Mouse (Mus musculus): Measurements from ENCODE around the gene 5330417C22Rik. TPM values are rescaled to one million over a fixed set of nuclear protein-coding genes. Genes with fewer than 3 reads are reported as not detected.

5330417C22Rik gene
- total RNA-seq, 4 experiments from 2014 or later: 2.4 to 6.9 (median 3.9) TPM

DNA sequence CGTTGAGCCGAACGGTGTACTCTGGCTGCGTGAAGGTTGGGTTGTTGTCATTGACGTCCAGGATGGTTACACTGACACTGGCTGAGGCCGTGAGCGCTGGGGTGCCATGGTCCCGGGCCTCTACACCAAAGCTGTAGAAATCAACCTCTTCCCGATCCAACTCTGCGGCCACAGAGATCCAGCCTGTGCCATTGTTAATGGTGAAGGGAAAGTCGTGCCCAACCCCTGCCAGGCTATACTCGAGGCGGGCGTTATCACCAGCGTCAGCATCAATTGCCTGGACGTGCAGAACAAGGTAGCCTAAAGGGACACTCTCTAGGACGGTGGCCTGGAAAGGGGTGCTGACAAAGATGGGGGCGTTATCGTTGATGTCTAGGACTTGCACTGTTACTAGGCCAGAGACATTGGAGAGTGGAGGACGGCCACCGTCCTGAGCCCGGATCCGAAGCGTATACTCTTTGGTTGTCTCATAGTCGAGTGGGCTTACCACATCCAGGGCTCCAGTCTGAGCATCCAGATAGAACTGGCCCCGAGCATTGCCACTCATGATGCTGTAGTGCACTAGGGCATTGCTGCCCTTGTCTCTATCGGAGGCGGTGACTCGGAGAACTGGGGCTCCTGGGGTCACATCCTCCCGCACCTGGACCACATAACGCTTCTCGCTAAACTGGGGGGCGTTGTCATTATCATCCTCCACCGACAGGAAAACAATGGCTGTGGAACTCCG, 122.5 kb downstream of the 5330417C22Rik start:
- no peak for DNase-seq

DNA sequence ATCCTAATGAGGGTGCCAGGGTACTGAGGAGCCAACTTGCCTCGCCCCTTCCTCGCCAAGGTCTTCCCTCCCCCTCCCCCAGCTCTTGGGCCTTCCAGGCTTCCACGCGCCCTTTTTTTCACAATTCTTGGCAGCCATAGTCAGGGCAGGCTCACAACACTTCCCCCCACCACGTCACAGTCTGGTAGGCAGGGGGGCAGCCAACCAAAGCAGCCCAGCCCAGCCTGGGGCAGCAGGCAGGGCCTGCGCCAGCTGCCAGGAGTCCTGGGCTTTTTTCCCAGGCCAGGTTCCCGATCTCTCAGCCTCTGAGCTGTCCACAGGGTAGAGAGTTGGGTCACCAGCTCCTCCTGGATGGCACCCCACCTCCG, 124.6 kb downstream of the 5330417C22Rik start:
- DNase-seq: no peak

DNA sequence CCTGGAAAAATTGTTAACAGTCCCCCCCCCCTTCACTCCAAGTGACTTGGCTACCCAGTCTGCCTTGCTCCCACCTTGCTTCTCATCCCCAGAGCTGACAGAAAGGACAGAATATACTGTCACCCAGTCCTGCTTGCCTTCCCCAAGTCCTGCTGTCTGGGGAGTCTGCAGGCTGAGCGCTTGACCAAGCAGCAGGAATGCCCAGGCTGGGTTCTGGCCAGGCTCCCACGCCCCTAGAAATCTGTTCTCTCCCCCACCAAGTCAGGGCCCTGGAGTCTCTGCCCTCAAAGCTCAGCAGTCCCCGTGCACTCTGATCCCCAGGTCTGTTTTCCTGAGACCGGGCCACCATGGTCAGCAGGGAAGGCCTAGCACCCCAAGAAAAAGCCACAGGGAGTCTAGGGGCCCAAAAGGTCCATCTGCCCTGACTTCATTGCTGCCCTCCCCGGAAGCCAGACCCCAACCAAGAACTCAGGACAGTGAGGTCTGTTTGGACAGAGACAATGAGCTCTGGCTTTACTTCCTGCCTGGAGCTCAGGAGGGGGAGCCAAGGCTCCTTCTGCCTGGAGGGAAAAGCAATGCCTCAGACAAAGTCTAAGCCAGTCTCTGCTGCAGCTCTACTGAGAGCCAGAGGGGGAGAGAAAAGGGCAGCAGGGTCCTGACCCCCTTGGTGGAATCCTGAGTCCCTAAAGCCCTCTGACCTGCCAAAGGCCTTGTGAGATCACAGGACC, 125.1 kb downstream of the 5330417C22Rik start:
- DNase-seq: no peak

DNA sequence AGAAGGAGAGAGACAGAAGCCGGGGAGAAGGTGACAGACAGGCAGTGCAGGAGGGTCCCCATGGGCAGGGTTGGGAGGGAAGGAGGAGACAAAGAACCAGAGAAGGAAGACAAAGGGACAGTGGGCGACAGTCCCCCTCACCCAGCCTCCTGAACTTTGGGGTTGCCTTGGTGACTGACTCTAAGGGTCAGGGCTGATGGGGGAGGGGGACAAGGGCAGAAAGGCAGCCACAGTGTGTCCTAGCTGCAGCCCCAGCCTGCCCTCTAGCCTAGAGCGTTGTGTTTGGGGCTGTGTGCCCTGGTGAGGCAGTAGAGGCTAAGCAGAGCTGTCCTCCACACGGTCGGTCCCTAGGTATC, 126.0 kb downstream of the 5330417C22Rik start:
- DNase-seq: no peak

DNA sequence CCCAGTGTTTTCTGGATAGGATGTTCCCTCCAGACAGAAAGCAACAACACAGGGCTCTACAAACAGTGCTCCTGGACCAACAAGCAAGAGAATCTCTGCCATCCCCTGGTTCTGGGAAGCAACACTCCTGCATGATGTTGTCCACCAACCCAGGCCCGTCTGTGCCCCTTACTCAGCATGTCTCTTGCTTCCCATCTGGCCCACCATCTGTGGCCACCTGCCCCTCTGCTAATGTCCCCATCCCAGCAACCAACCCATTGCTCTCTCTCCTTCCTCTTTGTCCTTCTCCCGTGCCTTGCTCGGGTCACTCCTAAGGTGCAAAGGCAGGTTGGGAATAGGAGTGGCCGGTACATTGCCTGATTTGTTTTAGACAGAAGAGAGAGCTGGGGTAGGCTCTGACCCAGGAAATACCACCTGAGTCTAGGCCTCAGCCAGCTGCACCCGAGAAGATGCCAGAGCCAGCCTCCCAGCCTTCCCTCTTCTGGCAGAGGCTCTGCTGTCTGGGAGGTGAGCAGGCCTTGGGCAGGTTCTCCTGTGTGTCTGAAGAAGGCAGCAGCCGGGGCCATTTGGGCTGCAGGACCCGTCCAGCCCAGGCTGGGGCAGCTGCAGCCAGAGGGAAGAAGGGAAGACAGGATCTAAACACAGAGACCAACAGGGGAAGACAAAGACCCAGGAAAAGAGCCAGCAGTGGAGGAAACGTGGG, 126.5 kb downstream of the 5330417C22Rik start:
- DNase-seq: no peak

DNA sequence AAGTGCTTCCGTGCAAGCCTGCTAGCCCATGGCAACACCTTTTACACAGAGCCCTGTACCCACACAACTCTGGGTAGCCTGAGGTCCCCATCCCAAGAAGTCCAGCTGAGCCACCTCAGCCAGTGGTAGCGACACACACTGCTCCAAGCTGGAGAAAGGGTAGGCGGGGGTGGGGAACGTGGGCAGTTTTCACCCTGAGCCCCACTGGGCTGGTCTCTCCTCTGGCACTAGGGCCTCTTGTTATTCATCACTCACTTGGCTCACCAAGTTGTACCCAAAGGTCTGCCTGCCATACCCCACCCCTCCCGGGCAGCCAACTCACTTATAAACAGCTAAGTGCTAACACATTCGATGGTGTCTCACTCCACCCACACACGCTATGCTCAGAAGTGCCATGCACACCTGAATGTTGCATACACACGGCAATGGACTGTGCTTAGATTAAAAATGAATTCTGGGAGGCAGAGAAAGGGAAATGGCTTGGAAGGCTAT, 127.8 kb downstream of the 5330417C22Rik start:
- no peak for DNase-seq

DNA sequence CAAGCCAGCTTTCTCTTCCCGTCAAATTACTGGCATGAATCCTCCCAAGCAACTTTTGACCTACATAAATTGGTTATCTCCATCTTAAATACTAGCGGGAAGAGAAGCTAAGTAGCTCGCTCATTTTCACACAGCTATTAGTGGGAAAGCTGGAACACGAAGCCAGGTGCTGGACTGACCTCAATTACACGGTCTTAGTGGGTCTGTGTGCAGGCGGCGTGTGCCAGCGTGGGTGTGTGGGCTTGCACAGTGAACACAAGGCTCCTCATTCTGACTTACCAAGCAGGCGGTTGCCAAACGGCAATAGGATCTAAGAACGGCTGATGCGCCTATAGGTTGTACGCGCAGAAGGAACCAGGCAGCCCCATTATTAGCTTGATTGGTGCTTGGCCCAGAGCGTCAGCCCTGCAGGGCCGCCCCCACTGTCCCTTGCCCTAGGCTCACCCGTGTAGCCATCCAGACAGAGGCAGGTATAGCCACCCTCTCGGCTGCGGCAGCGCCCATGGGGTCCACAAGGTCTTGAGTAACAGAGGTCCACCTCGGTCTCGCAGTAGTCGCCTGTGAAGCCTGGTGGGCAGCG, 129.9 kb downstream of the 5330417C22Rik start:
- DNase-seq: no peak

Small RNAs within 50 kb of the gene (microRNA-seq; reads per million reads assigned to microRNA genes)
- gene Gm22860: 0 reads per million in 2 experiments

Other genes starting within 250 kb of the 5330417C22Rik start
- gene Mybphl, start 171.6 kb downstream of the 5330417C22Rik start, total RNA-seq (2022): not detected
- 1 to 10 TPM; 1.6 to 4.8 (median 3.0) TPM for gene Psrc1, start 152.7 kb downstream of the 5330417C22Rik start, total RNA-seq (2022)
- gene Celsr2, start 121.0 kb downstream of the 5330417C22Rik start, total RNA-seq (2022): 10 to 100 TPM in 2 of 4 experiments, 1 to 10 TPM in 2; 6.5 to 14.6 (median 9.5) TPM
- gene Sars, start 91.3 kb downstream of the 5330417C22Rik start, total RNA-seq (2022): 100 to 1,000 TPM; 183 to 191 (median 186) TPM
- under 1 TPM in 2 of 4 experiments, not detected in 2; 0.45 to 0.59 TPM for gene 1700013F07Rik, start 2.4 kb downstream of the 5330417C22Rik start, total RNA-seq (2022)
- 10 to 100 TPM; 63.6 to 76.6 (median 68.7) TPM for gene Tmem167b, start 25.9 kb upstream of the 5330417C22Rik start, total RNA-seq (2022)
- 10 to 100 TPM; 26.3 to 35.0 (median 29.7) TPM for gene Taf13, start 35.2 kb upstream of the 5330417C22Rik start, total RNA-seq (2022)
- gene Wdr47, start 54.7 kb upstream of the 5330417C22Rik start, total RNA-seq (2022): 10 to 100 TPM; 11.7 to 19.3 (median 15.3) TPM
- gene Clcc1, start 117.4 kb upstream of the 5330417C22Rik start, total RNA-seq (2022): 10 to 100 TPM; 45.3 to 56.4 (median 50.8) TPM
- 1 to 10 TPM; 1.9 to 2.8 (median 2.2) TPM for gene Gpsm2, start 185.8 kb upstream of the 5330417C22Rik start, total RNA-seq (2022)
- under 1 TPM in 1 of 4 experiments, not detected in 3; 0.07 TPM for gene Aknad1, start 203.1 kb upstream of the 5330417C22Rik start, total RNA-seq (2022)